Mouse (Mus musculus): ENCODE data around the gene Lifr. TPM values are rescaled to one million over a fixed set of nuclear protein-coding genes. Genes with fewer than 3 reads are reported as not detected.

Gene Lifr
- polyA plus RNA-seq, 1 experiment, result 27.8 TPM

DNA sequence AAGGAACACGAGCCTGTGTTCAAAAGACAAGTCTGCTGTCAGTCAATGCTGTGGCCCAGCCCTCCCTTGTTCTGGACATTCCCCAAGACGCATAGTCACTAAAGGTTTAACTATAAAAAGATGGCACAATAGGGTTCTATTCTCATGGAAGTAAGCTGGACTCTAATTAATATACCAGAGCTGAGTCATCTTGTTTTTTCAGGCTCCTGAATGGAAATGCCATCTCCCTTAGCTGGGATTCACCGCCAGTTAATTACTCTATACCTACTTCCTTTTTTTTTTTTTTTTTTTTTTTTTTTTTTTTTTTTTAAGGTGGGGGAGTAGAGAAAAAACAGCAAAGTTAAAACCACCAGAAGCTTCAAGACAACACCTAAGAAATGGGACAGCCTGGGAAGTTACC, 33.6 kb upstream of the Lifr start:
- DNase-seq (ENCODE audit: low read depth in 1 of 2, low spot score in 2 of 2), result no peak
- Histone ChIP-seq H3K4me1 (ENCODE audit: control insufficient read depth, insufficient read depth, insufficient read length) (no peaks in the 10 kb centered on the region), H3K27me3 (ENCODE audit: control insufficient read depth, insufficient read depth, low read length) (no peaks in the 10 kb centered on the region), H3K4me3 (ENCODE audit: extremely low read depth, insufficient read depth, insufficient read length) (no peak overlapping the region), H3K36me3 (ENCODE audit: control insufficient read depth, insufficient read depth, low read length) (no peaks in the 10 kb centered on the region), H3K27ac (ENCODE audit: insufficient read depth, low read length) (no peak overlapping the region)
- TF ChIP-seq POLR2A (IDR thresholded peaks at IDR 0.05; ENCODE audit: low read depth, low read length), result no peak
- TF ChIP-seq CTCF (IDR thresholded peaks at IDR 0.05; ENCODE audit: extremely low read depth, insufficient read depth, insufficient read length, insufficient replicate concordance), result no peak
- whole genome bisulfite sequencing, result 43% methylated on average over 3 of the region's 3 CpGs

DNA sequence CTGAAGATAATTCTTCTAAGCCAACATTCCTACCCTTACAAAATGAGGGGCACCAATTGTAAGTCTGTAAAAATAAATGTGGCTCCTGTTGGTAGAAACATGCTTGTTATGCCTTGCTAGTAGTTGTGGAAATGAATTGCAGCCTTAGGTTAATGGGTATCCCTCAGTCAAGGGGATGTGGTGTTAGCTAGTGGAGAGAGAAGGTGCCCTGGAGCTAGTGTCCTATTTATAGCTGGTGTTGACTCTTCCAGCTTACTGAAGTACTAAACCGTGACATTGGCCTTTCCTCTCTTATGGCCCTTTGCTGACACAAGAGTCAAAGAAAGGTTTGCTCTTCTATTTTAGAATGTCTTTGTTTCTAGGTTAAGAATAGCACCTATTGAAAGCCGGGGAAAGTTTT, 29.9 kb upstream of the Lifr start:
- TF ChIP-seq POLR2A (IDR thresholded peaks at IDR 0.05; ENCODE audit: low read depth, low read length) (no peak), CTCF (IDR thresholded peaks at IDR 0.05; ENCODE audit: extremely low read depth, insufficient read depth, insufficient read length, insufficient replicate concordance) (no peak)
- no peaks in the 10 kb centered on the region for H3K4me1 ChIP-seq (ENCODE audit: control insufficient read depth, insufficient read depth, insufficient read length)
- no peaks in the 10 kb centered on the region for H3K36me3 ChIP-seq (ENCODE audit: control insufficient read depth, insufficient read depth, low read length)
- H3K27ac ChIP-seq (ENCODE audit: insufficient read depth, low read length), result no peak overlapping the region
- 58% methylated on average over 2 of the region's 2 CpGs for WGBS
- no peak overlapping the region for H3K4me3 ChIP-seq (ENCODE audit: extremely low read depth, insufficient read depth, insufficient read length)
- 0 out of 2 replicates have a peak, but pooled peaks cover 1% of the 10 kb centered on the region for H3K27me3 ChIP-seq (ENCODE audit: control insufficient read depth, insufficient read depth, low read length)
- no peak for DNase-seq (ENCODE audit: low read depth in 1 of 2, low spot score in 2 of 2)

DNA sequence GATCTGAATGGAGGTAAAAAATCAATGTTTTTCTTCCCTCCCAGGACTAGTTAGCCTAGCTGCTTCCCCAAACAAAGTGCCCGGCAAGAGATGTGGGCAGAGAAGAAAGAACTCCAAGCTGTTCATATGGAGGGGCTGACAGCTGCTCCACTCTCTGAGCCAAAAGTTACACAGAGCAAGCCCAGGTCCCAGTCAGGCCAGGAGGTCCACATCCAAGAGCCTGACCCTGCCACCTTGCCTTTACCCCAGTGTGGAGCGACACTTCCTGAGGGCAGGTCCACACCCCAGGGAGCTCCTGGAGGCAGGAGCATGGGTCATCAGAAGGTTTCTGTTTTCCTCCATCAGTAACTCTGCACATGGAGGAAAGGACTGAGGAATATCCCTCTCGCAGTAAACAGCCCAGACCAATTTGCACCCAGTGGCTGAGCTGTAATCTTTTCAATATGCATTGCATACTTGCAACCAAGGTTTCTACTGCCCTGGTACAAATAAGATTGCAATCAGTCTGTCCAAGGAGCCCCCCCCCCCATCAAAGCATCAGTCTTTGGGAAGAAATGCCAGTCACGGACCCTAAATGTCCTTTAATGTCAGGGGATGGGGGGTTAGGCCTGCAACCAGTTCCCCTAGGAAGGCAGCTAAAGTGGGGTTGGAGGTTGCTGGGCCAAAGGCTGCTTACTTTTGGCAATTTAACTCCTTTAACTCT, 28.3 kb upstream of the Lifr start:
- H3K4me3 ChIP-seq (ENCODE audit: extremely low read depth, insufficient read depth, insufficient read length), result no peak overlapping the region
- 89% methylated on average over 4 of the region's 4 CpGs for WGBS
- no peak for DNase-seq (ENCODE audit: low read depth in 1 of 2, low spot score in 2 of 2)
- H3K4me1 ChIP-seq (ENCODE audit: control insufficient read depth, insufficient read depth, insufficient read length), result no peaks in the 10 kb centered on the region
- no peaks in the 10 kb centered on the region for H3K36me3 ChIP-seq (ENCODE audit: control insufficient read depth, insufficient read depth, low read length)
- H3K27me3 ChIP-seq (ENCODE audit: control insufficient read depth, insufficient read depth, low read length), result 0 out of 2 replicates have a peak, but pooled peaks cover 1% of the 10 kb centered on the region
- no peak overlapping the region for H3K27ac ChIP-seq (ENCODE audit: insufficient read depth, low read length)
- TF ChIP-seq CTCF (IDR thresholded peaks at IDR 0.05; ENCODE audit: extremely low read depth, insufficient read depth, insufficient read length, insufficient replicate concordance), result no peak
- no peak for TF ChIP-seq POLR2A (IDR thresholded peaks at IDR 0.05; ENCODE audit: low read depth, low read length)

DNA sequence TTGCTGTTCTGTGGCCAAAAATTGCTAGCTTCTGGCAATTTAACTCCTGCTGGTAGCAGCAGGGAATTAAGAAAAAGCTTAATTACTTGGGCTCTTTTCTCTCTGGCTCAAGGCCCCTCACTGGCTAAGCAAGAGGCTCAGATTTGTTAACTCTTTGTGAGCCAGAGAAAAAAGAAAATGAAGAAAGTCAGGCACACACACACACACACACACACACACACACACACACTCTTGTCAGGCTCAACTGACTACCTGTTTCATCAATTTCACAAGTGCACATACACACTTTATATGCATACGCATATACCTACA, 27.8 kb upstream of the Lifr start:
- Histone ChIP-seq H3K4me1 (ENCODE audit: control insufficient read depth, insufficient read depth, insufficient read length) (no peaks in the 10 kb centered on the region), H3K27ac (ENCODE audit: insufficient read depth, low read length) (no peak overlapping the region), H3K36me3 (ENCODE audit: control insufficient read depth, insufficient read depth, low read length) (no peaks in the 10 kb centered on the region), H3K4me3 (ENCODE audit: extremely low read depth, insufficient read depth, insufficient read length) (no peak overlapping the region), H3K27me3 (ENCODE audit: control insufficient read depth, insufficient read depth, low read length) (0 out of 2 replicates have a peak, but pooled peaks cover 1% of the 10 kb centered on the region)
- TF ChIP-seq CTCF (IDR thresholded peaks at IDR 0.05; ENCODE audit: extremely low read depth, insufficient read depth, insufficient read length, insufficient replicate concordance) (no peak), POLR2A (IDR thresholded peaks at IDR 0.05; ENCODE audit: low read depth, low read length) (no peak)
- DNase-seq (ENCODE audit: low read depth in 1 of 2, low spot score in 2 of 2), result no peak
- 97% methylated on average over 1 of the region's 1 CpGs for WGBS

DNA sequence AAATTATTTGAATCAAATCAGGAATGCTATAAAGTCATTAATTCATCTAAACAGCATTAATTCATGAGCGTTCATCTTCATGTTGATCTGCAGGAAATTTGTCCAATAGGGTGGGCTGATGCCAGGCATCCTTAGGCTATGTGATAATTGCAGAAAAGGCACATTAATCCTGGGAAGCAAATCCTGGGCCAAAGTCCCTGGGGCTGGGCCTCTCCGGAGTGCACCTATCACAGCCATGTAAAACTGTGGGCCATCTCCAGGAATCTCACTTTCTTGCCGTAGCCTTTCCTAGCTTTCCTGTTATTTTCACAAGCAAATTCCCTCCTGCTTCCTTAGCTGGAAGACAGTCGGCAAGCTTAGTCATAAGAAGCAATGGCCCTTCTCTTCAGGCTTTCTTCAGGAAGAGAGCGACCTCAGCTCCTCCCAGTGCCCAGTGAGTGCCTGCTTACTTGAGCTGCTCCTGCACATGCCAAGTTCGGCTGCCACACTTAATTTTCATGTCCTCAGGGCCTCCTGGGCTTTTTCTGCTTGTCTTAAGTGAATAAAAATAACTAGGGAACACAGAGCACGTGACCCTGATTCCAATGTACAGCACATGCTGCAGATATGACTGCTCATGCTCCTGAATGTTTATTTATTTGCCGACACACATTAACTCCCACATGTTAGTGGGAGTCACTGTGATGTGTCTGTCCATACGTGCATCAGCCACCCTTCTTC, 26.7 kb upstream of the Lifr start:
- Histone ChIP-seq H3K36me3 (ENCODE audit: control insufficient read depth, insufficient read depth, low read length) (no peaks in the 10 kb centered on the region), H3K27ac (ENCODE audit: insufficient read depth, low read length) (no peak overlapping the region), H3K27me3 (ENCODE audit: control insufficient read depth, insufficient read depth, low read length) (0 out of 2 replicates have a peak, but pooled peaks cover 1% of the 10 kb centered on the region), H3K4me1 (ENCODE audit: control insufficient read depth, insufficient read depth, insufficient read length) (no peaks in the 10 kb centered on the region), H3K4me3 (ENCODE audit: extremely low read depth, insufficient read depth, insufficient read length) (no peak overlapping the region)
- 80% methylated on average over 9 of the region's 9 CpGs for WGBS
- TF ChIP-seq CTCF (IDR thresholded peaks at IDR 0.05; ENCODE audit: extremely low read depth, insufficient read depth, insufficient read length, insufficient replicate concordance) (no peak), POLR2A (IDR thresholded peaks at IDR 0.05; ENCODE audit: low read depth, low read length) (no peak)
- DNase-seq (ENCODE audit: low read depth in 1 of 2, low spot score in 2 of 2), result no peak

DNA sequence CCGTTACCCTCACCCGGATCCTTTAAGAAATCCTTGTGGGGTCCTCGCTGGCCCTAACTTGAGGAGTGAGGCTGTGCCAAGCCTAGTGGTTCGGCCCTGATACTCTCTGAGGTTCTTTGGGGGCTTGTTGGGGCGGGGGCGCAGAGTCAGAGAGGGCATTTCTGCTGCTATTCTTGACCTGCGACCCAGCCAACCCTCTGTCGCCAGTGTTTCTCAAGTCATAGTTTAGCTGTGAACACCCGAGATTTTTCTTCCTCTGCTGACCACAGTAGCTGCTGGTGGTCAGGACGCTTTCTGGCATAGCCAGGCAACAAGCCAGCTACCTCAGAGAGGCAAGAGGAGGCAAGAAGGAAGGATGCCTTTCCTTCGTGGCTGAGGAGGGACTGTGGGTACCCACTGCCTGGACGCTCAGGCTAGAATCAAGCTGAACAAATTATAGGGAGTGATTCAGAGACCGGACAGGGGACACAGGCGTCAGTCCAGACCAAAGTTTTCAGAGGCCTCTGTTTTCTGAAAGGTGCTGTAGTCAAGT, 25.4 kb upstream of the Lifr start:
- H3K36me3 ChIP-seq (ENCODE audit: control insufficient read depth, insufficient read depth, low read length), result no peaks in the 10 kb centered on the region
- H3K27ac ChIP-seq (ENCODE audit: insufficient read depth, low read length), result no peak overlapping the region
- 60% methylated on average over 14 of the region's 14 CpGs for WGBS
- 0 out of 2 replicates have a peak, but pooled peaks cover 1% of the 10 kb centered on the region for H3K27me3 ChIP-seq (ENCODE audit: control insufficient read depth, insufficient read depth, low read length)
- DNase-seq (ENCODE audit: low read depth in 1 of 2, low spot score in 2 of 2), result no peak
- H3K4me1 ChIP-seq (ENCODE audit: control insufficient read depth, insufficient read depth, insufficient read length), result no peaks in the 10 kb centered on the region
- TF ChIP-seq CTCF (IDR thresholded peaks at IDR 0.05; ENCODE audit: extremely low read depth, insufficient read depth, insufficient read length, insufficient replicate concordance), result no peak
- TF ChIP-seq POLR2A (IDR thresholded peaks at IDR 0.05; ENCODE audit: low read depth, low read length), result no peak
- H3K4me3 ChIP-seq (ENCODE audit: extremely low read depth, insufficient read depth, insufficient read length), result no peak overlapping the region

Data from spleen, adult 2 months (tissue).